Mouse (Mus musculus) spleen, adult 2 months (tissue): ENCODE results near the gene Sgip1.

Experiments used
- CTCF ChIP-seq: fragments of 200-500 bp; IDR thresholded peaks from 2 replicates; pipeline ENCODE4 v1.5.1; 2011; ENCODE audit warnings: mild to moderate bottlenecking, inconsistent platforms; ENCODE audit not compliant: insufficient read depth, insufficient read length, insufficient replicate concordance; ENCODE audit errors: extremely low read depth
- POLR2A ChIP-seq: fragments of 200-500 bp; IDR thresholded peaks from 2 replicates; pipeline ENCODE4 v1.6.1; 2011; ENCODE audit warnings: low read depth, low read length, inconsistent platforms

GRCm38 (mm10) chr4:102850498-102850897 is 109.4 kb downstream of the Sgip1 start:
- TF ChIP-seq CTCF: no peak
- TF ChIP-seq POLR2A: no peak
